Mouse (Mus musculus) thymus, postnatal 36 days (tissue): ENCODE results near the gene Tsc2.

Experiments used
- DNase-seq, 2 experiments: peaks; one replicate each; pipeline ENCODE4 v3.0.0; 2022; ENCODE audit warnings: mixed read lengths in 2 of 2

Gene Tsc2

GRCm38 (mm10) chr17:24565792-24566191, 66.6 kb downstream of the Tsc2 start:
- DNase-seq, result no peak

- DNase-seq, result no peak
These were observed 67.3 kb downstream of the Tsc2 start for GRCm38 (mm10) chr17:24565092-24565491.

GRCm38 (mm10) chr17:24564422-24564821, 68.0 kb downstream of the Tsc2 start:
- no peak for DNase-seq

GRCm38 (mm10) chr17:24563638-24564037, 68.8 kb downstream of the Tsc2 start:
- DNase-seq, result no peak

GRCm38 (mm10) chr17:24561592-24561991, 70.8 kb downstream of the Tsc2 start:
- DNase-seq, result no peak

- no peak for DNase-seq
These were observed 72.0 kb downstream of the Tsc2 start for GRCm38 (mm10) chr17:24560301-24561028.

GRCm38 (mm10) chr17:24559146-24559545, 73.3 kb downstream of the Tsc2 start:
- no peak for DNase-seq

- DNase-seq, result no peak
These were observed 73.8 kb downstream of the Tsc2 start for GRCm38 (mm10) chr17:24558600-24559099.

- no peak for DNase-seq
These were observed 75.3 kb downstream of the Tsc2 start for GRCm38 (mm10) chr17:24557091-24557490.

GRCm38 (mm10) chr17:24551050-24551444, 81.4 kb downstream of the Tsc2 start:
- no peak for DNase-seq

- peak; percentile 54 to 76 for DNase-seq
These were observed 81.9 kb downstream of the Tsc2 start for GRCm38 (mm10) chr17:24550416-24551049.

GRCm38 (mm10) chr17:24549618-24550415, 82.6 kb downstream of the Tsc2 start, which contains the start of gene Pkd1:
Gene Pkd1 (plus strand): TSS chr17:24549834.
- DNase-seq, result peak; percentile 99 to 100

- DNase-seq, result peak; percentile 35 to 51
These were observed 83.4 kb downstream of the Tsc2 start for GRCm38 (mm10) chr17:24548921-24549617.

GRCm38 (mm10) chr17:24548435-24548834, 84.0 kb downstream of the Tsc2 start:
- DNase-seq, result peak in 1 of 2 experiments; percentile 27

GRCm38 (mm10) chr17:24546234-24546633, 86.2 kb downstream of the Tsc2 start:
- DNase-seq, result no peak
